Mouse (Mus musculus) central nervous system, embryonic 11.5 days (tissue): ENCODE data around the gene Myo1e. TPM values are rescaled to one million over a fixed set of nuclear protein-coding genes. Genes with fewer than 3 reads are reported as not detected.

Experiments used
- polyA plus RNA-seq: library from polyadenylated mRNA; depleted of rRNA; stranded (reverse); fragments of >200 nt; gene quantifications from 2 replicates; pipeline ENCODE4 v1.2.3, GENCODE M21; 2012; rRNA removed

Myo1e gene
- polyA plus RNA-seq, result 5.4 and 6.8 TPM in 2 replicates

GRCm38 (mm10) chr9:70207151-70207831, at the start of gene Myo1e:
Myo1e (plus strand) TSS chr9:70207350.

GRCm38 (mm10) chr9:70421257-70422056, 214.3 kb downstream of the Myo1e start, which contains the start of gene Ccnb2:
Ccnb2 (minus strand) TSS chr9:70421547.

Other genes with a start within 250 kb of the Myo1e start
- 100 and 200 TPM in 2 replicates for gene Bnip2, start 217.9 kb upstream of the Myo1e start, polyA plus RNA-seq
- gene Gtf2a2, start 194.8 kb upstream of the Myo1e start, polyA plus RNA-seq, result 76.0 and 112 TPM in 2 replicates
- gene Gcnt3, start 169.3 kb upstream of the Myo1e start, polyA plus RNA-seq, result 0.01 TPM in 1 of 2 replicates, not detected in the other
- 1.8 and 2.8 TPM in 2 replicates for gene Fam81a, start 64.8 kb upstream of the Myo1e start, polyA plus RNA-seq
- gene Ccnb2, start 214.2 kb downstream of the Myo1e start, polyA plus RNA-seq, result 88.1 and 117 TPM in 2 replicates